Mouse (Mus musculus): ENCODE results near the gene Gm4869. TPM values are rescaled to one million over a fixed set of nuclear protein-coding genes. Genes with fewer than 3 reads are reported as not detected.
A peak's percentile ranks its signal among the peaks of the same experiment; 100 is the strongest.
"Not testable (repeated sequence)": the region's sequence is repeated elsewhere in the genome, so short reads cannot be mapped to it uniquely, and the experiment has no call there.

Gm4869 gene
- total RNA-seq, 2 experiments from 2014 or later = not detected

DNA sequence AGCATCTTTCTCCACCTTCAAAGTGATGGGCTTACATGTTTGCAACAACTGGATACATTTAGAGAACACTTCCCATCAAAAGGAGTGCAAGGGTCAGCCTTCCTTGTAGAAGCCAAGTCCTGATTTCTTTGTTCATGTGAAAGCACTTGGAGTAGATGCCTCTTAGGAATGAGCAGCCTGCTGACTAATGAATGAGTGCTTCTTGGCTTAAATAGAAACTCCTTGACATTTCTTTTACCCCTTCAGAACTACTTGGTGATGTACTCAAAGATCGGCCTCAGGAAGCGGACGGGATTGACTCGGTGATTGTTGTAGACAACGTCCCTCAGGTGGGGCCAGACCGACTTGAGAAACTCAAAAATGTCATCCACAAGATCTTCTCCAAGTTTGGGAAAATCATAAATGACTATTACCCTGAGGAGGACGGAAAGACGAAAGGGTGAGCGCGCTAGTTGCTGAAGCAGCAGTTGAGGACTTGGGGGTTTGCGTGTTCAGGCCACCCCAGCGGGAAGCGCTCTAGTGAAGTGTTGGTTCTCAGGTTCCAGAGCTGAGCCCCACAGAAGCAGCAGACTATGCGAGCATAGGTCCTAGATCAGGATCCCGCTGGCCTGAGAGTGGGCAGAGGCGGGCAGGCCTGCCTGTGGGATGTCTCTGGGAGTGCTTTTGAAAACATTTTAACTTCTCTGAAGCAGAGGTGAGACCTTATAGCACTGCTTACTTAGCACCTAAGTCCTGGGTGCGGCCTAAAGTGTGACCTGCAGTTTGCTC is 20.2 kb upstream of the Gm4869 start:
- no peak overlapping the region for H3K27ac ChIP-seq
- no peak overlapping the region for H3K4me3 ChIP-seq
- DNase-seq (ENCODE audit: low spot score in 2 of 2) = no peak
- no peak for TF ChIP-seq CTCF (conservative IDR thresholded peaks at IDR 0.05)

DNA sequence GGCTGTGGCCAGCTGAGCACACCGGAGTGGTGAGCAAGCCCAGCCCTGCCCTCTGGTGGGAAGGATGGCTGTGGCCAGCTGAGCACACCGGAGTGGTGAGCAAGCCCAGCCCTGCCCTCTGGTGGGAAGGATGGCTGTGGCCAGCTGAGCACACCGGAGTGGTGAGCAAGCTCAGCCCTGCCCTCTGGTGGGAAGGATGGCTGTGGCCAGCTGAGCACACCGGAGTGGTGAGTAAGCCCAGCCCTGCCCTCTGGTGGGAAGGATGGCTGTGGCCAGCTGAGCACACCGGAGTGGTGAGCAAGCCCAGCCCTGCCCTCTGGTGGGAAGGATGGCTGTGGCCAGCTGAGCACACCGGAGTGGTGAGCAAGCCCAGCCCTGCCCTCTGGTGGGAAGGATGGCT is 6.3 kb upstream of the Gm4869 start:
- not testable (repeated sequence) for H3K27ac ChIP-seq; H3K4me3 ChIP-seq; DNase-seq (ENCODE audit: low spot score in 2 of 2)
- peak; percentile 22 for TF ChIP-seq CTCF (conservative IDR thresholded peaks at IDR 0.05)

DNA sequence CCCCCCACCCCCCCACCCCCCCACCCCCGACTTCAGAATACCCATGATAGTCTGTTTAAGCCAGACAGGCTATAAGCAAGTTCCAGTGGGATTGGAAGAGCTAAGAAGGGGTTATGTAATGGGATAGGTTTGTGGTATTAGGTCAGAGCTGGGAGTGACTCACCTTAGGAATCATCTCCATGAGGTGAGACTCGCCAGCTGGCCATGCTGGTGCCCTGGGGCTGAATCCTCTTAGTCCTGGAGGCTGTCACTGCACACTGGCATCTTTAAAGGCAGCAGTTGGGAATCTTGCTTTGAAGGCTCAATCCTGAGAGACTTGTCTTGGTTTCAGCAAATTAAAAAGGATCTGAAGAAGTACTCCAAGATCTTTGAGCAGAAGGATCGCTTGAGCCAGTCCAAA is 4.0 kb upstream of the Gm4869 start:
- Histone ChIP-seq H3K4me3 (no peak overlapping the region), H3K27ac (no peak overlapping the region)
- DNase-seq (ENCODE audit: low spot score in 2 of 2) = no peak
- no peak for TF ChIP-seq CTCF (conservative IDR thresholded peaks at IDR 0.05)

DNA sequence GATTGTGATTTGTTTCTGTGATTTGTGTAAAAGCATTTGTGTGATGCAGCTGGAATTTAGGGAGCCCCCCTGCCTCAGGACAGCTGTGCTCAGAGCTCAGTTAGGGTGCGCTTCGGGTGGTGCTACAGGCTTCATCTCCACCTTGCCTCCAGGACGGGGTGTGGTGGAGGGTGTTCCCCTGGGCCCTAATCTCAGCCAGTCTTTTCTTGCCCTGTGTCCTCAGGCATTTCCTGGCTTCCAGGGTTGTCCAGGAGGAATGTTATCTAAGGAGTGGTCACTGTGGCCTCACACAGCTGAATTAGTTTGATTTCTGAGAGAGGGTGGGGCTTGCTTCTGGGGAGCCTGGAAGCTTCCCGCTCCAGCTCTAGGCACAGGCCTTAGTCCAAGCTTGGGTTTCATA is 1.4 kb upstream of the Gm4869 start:
- no peak overlapping the region for H3K27ac ChIP-seq
- DNase-seq (ENCODE audit: low spot score in 2 of 2) = no peak
- no peak for TF ChIP-seq CTCF (conservative IDR thresholded peaks at IDR 0.05)
- no peak overlapping the region for H3K4me3 ChIP-seq

DNA sequence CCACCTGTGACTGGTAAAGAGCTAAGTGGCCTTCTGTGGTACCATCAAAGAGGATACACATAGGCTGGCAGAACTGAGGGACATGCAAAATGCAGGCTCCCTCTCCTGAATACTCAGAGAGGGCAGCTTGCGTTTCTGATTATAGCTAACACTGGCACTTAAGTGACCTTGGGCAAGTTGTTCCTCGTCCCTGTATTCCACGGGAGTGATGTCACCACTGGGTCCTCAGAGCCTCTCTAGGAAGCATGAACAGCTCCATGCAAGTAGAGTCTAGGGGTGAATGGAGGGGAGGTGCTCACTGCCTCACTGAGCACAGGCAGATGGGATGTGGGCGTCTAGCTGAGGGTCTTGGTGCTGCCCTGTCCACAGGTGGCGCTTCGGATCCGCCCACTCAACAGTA is 609 bp downstream of the Gm4869 start:
- Histone ChIP-seq H3K4me3 (no peak overlapping the region), H3K27ac (no peak overlapping the region)
- TF ChIP-seq CTCF (conservative IDR thresholded peaks at IDR 0.05) = no peak
- no peak for DNase-seq (ENCODE audit: low spot score in 2 of 2)

DNA sequence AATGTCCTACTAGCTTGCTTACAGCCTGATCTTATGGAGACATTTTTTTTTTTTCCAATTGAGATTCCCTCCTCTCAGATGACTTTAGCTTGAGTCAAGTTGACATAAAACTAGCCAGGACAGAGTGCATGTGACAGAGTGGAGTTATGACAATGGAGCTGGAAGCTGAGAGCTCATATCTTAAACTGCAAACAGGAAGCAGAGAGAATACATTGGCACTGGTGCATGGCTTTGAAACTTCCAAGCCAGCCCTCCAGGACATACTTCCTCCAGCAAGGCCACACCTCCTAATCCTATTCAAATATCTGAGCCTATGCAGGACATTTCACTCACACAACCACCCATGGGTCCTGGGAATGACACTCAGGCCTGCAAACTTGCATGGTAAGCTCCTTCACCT is 9.0 kb downstream of the Gm4869 start:
- no peak for DNase-seq (ENCODE audit: low spot score in 2 of 2)
- Histone ChIP-seq H3K27ac (no peak overlapping the region), H3K4me3 (no peak overlapping the region)
- TF ChIP-seq CTCF (conservative IDR thresholded peaks at IDR 0.05) = no peak

DNA sequence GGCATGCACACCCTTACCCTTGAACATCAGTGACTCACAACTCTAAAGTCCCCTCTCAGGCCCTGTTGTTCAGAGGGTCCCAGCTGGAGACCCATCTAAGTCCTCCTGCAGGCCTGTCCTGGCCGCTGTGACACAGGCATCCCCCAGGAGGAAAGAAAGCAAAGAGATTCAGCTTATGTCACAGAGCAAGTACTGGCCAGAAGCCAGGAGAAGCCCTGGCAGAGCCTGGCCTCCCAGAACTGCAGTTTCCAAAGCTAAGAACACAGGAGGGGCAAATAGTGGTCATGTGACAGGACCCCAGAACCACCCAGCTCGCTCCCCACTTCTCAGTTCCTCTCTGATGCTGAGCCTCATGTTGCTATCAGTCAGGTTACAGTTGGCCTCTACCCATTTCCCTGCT is 10.0 kb downstream of the Gm4869 start:
- DNase-seq (ENCODE audit: low spot score in 2 of 2) = no peak
- no peak overlapping the region for H3K27ac ChIP-seq
- TF ChIP-seq CTCF (conservative IDR thresholded peaks at IDR 0.05) = no peak
- no peak overlapping the region for H3K4me3 ChIP-seq

DNA sequence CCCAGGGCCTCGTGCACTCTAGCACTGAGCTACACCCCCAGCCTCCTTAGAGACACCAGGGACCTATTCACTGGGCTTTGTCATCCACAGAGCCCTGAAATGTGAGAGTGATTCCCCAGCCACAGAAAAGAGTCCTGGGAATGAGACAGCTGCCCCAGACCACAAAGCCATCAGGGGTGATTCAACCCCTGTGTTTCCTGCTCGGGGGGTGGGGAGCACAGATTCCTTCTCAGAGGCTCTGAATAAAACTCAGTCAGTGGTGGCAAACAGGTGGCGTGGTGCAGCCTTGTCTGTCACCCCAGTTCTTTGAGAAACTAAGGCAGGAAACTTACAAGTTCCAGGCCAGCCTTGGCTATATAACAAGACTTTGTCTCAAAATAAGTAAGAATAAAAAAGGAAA is 16.0 kb downstream of the Gm4869 start:
- Histone ChIP-seq H3K4me3 (no peak overlapping the region), H3K27ac (no peak overlapping the region)
- TF ChIP-seq CTCF (conservative IDR thresholded peaks at IDR 0.05) = no peak
- no peak for DNase-seq (ENCODE audit: low spot score in 2 of 2)

DNA sequence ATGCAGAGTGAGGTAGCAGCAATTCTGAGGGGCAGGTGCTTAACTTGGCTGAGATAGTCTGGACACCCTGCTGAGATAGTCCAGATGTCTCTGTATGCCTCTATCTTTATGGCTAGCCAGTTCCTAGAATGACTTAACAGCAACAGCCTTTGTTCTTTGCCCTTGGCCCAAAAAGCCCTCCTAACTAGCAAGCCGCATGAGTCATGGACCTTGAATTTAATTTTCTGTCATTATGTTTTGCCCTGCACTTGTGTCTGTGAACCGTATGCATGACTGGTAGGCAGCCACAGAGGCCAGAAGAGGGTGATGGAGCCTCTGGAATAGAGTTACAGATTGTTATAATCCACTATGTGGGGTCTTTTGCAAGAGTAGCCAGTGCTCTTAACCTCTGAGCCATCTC is 17.7 kb downstream of the Gm4869 start:
- DNase-seq (ENCODE audit: low spot score in 2 of 2); H3K4me3 ChIP-seq; H3K27ac ChIP-seq: not testable (repeated sequence)

DNA sequence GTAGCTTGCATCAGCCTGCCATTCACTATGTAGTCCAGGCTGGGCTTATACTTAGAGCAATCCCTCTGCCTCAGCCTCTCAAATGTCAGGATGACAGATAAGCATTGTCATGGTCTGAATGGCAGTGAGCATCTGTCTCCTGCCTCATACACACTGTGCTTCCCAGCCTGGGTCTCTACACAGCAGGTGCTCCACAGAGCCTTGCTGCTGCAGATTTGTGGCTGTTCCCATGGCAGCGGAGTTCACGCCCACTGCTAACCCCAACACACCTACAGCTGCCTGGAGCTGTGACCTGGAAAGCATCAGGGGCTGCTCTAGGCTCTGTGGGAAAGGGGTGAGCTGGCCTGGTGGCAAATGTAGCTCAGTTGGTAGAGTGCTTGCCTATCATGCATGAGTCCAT is 19.5 kb downstream of the Gm4869 start:
- H3K27ac ChIP-seq = no peak overlapping the region
- DNase-seq (ENCODE audit: low spot score in 2 of 2) = no peak
- no peak for TF ChIP-seq CTCF (conservative IDR thresholded peaks at IDR 0.05)
- H3K4me3 ChIP-seq = no peak overlapping the region

DNA sequence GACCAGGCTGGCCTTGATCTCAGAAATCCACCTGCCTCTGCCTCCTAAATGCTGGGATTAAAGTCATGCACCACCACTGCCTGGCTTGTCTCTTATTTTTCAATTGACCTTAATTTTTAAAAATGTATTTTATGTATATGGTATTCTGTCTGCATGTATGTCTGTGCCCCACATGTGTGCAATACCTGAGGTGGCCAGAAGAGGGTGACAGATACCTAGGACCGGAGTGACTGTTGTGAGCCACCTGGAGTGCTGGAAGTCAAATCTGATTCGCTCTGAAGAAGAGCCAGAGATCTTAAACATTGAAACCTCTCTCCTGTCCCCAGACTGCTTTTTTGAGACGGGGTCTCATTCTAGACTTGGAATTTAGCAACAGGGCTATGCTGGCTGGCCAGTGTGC is 26.9 kb downstream of the Gm4869 start:
- TF ChIP-seq CTCF (conservative IDR thresholded peaks at IDR 0.05) = peak; percentile 48
- no peak overlapping the region for H3K4me3 ChIP-seq
- H3K27ac ChIP-seq = no peak overlapping the region
- no peak for DNase-seq (ENCODE audit: low spot score in 2 of 2)

DNA sequence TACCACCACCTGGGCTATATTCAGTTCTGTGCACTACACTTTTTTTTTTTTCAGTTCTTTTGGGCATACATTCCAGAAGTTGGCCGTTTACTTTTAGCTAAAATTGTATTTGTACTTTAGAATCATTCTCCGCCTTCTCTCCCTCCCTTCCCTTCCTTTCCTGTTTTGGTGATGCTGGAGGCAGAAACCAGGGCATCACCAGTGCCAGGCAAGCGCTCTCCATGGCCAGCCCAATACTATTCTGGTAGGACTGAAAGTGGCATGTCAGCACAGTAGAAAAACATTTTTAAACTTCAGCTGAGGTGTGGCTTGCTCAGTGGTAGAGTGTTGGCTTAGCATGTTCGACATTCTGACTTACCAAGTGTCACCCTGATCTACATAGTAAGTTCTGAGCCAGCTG is 36.0 kb downstream of the Gm4869 start:
- H3K27ac ChIP-seq = no peak overlapping the region
- DNase-seq (ENCODE audit: low spot score in 2 of 2) = no peak
- TF ChIP-seq CTCF (conservative IDR thresholded peaks at IDR 0.05) = no peak
- no peak overlapping the region for H3K4me3 ChIP-seq

DNA sequence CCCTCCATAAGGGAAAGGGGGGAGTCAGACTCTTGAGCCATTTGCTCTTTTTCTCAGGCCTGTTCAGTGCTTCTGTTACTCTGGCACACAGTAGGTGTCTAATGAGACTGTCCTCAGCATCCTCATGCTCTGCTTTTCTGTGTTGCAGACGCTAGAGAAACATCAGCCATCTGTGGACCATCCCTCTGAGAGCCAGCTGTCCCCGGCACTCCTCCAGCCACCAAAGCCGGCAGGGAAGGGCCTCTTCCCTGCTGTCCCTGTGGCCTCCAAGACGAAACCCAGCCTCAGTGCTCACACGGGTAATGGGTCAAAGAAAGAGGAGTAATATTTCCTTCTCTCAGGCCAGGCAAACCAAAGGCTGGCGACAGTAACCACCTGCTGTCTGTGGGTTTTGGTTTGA is 45.7 kb downstream of the Gm4869 start:
- TF ChIP-seq CTCF (conservative IDR thresholded peaks at IDR 0.05) = no peak
- DNase-seq (ENCODE audit: low spot score in 2 of 2) = no peak
- H3K27ac ChIP-seq = no peak overlapping the region
- no peak overlapping the region for H3K4me3 ChIP-seq

DNA sequence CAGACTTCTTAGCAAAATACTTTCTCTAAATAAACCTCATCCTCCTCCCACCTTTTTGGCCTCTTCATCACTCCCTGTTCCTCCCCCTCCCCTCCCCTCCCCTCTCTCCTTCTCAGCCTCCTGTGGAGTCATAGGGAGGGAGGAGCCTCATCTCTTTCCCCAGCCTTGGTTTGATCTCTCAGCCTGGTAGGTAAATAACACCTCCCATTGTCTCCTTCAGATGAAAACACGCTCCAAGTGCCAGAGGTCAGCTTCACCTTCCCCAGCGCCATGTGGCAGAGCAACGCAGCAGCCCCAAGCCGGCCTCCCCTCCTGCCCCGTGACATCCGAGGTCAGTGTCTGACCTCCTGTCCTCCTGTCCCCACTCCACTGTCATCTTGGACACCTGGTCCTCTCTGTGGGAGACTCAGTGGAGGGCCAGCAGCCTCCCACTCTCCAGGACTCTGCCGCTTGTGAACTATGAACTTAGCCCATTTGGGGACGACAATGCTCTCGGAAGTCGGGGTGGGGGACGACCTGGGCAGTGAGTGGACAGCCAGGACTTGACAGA is 47.3 kb downstream of the Gm4869 start:
- H3K4me3 ChIP-seq = no peak overlapping the region
- no peak for DNase-seq (ENCODE audit: low spot score in 2 of 2)
- H3K27ac ChIP-seq = no peak overlapping the region
- TF ChIP-seq CTCF (conservative IDR thresholded peaks at IDR 0.05) = no peak

All from layer of hippocampus, adult 2 months (tissue).